Mouse (Mus musculus): ENCODE measurements at regions not wholly inside any gene's neighbourhood (a gene's known extent, or its start where the extent isn't known, plus 50 kb on each side); places are given as distances from the start of the nearest gene placed in this dataset.

GRCm38 (mm10) chr13:44085621-44086510 is 301.3 kb downstream of the Cd83 start:
- Histone ChIP-seq H3K27me3 (replicated peaks; ENCODE audit: control insufficient read depth, insufficient read depth, low read length) (no peaks in the 10 kb centered on the region), H3K9me3 (replicated peaks; ENCODE audit: control insufficient read depth, low read length) (no peaks in the 10 kb centered on the region), H3K9ac (ENCODE audit: low read length) (no peak overlapping the region), H3K4me2 (ENCODE audit: low read length) (no peak overlapping the region), H3K27ac (ENCODE audit: low read depth, low read length) (no peak overlapping the region), H3K36me3 (ENCODE audit: control insufficient read depth, insufficient read depth, low read length) (no peaks in the 10 kb centered on the region), H3K4me1 (ENCODE audit: control insufficient read depth, insufficient read depth, low read length) (no peaks in the 10 kb centered on the region), H3K4me3 (ENCODE audit: low read depth, low read length) (no peak overlapping the region)
- WGBS = 81% methylated on average over 10 of the region's 10 CpGs
- ATAC-seq (no peak), DNase-seq (ENCODE audit: low spot score) (no peak)

GRCm38 (mm10) chr13:44086801-44087200 is 302.2 kb downstream of the Cd83 start:
- Histone ChIP-seq H3K27me3 (replicated peaks; ENCODE audit: control insufficient read depth, insufficient read depth, low read length) (no peaks in the 10 kb centered on the region), H3K9me3 (replicated peaks; ENCODE audit: control insufficient read depth, low read length) (no peaks in the 10 kb centered on the region), H3K27ac (ENCODE audit: low read depth, low read length) (no peak overlapping the region), H3K4me3 (ENCODE audit: low read depth, low read length) (no peak overlapping the region), H3K4me1 (ENCODE audit: control insufficient read depth, insufficient read depth, low read length) (no peaks in the 10 kb centered on the region), H3K9ac (ENCODE audit: low read length) (no peak overlapping the region), H3K4me2 (ENCODE audit: low read length) (no peak overlapping the region), H3K36me3 (ENCODE audit: control insufficient read depth, insufficient read depth, low read length) (no peaks in the 10 kb centered on the region)
- ATAC-seq = peak; percentile 29; the same call in 1 of the 2 replicates
- DNase-seq (ENCODE audit: low spot score) = peak; percentile 69
- WGBS = 37% methylated on average over 4 of the region's 4 CpGs

- H3K36me3 ChIP-seq (ENCODE audit: control insufficient read depth, insufficient read depth, low read length) = no peaks in the 10 kb centered on the region
- 80% methylated on average over 2 of the region's 2 CpGs for WGBS
- no peaks in the 10 kb centered on the region for H3K9me3 ChIP-seq (replicated peaks; ENCODE audit: control insufficient read depth, low read length)
- H3K9ac ChIP-seq (ENCODE audit: low read length) = no peak overlapping the region
- ATAC-seq = no peak
- no peak overlapping the region for H3K27ac ChIP-seq (ENCODE audit: low read depth, low read length)
- no peaks in the 10 kb centered on the region for H3K27me3 ChIP-seq (replicated peaks; ENCODE audit: control insufficient read depth, insufficient read depth, low read length)
- H3K4me2 ChIP-seq (ENCODE audit: low read length) = no peak overlapping the region
- no peak overlapping the region for H3K4me3 ChIP-seq (ENCODE audit: low read depth, low read length)
- H3K4me1 ChIP-seq (ENCODE audit: control insufficient read depth, insufficient read depth, low read length) = peaks cover 27% of the 10 kb centered on the region
- no peak for DNase-seq (ENCODE audit: low spot score)
Observed at GRCm38 (mm10) chr13:44097141-44097540, 312.6 kb downstream of the Cd83 start.

GRCm38 (mm10) chr13:44099511-44099910 is 314.9 kb downstream of the Cd83 start:
- Histone ChIP-seq H3K27ac (ENCODE audit: low read depth, low read length) (peak overlapping the region; percentile 84), H3K27me3 (replicated peaks; ENCODE audit: control insufficient read depth, insufficient read depth, low read length) (no peaks in the 10 kb centered on the region), H3K4me1 (ENCODE audit: control insufficient read depth, insufficient read depth, low read length) (peaks cover 31% of the 10 kb centered on the region), H3K9me3 (replicated peaks; ENCODE audit: control insufficient read depth, low read length) (no peaks in the 10 kb centered on the region), H3K4me2 (ENCODE audit: low read length) (no peak overlapping the region), H3K4me3 (ENCODE audit: low read depth, low read length) (no peak overlapping the region), H3K9ac (ENCODE audit: low read length) (peak overlapping the region; percentile 38; the same call in 1 of the 2 replicates), H3K36me3 (ENCODE audit: control insufficient read depth, insufficient read depth, low read length) (no peaks in the 10 kb centered on the region)
- ATAC-seq (peak; percentile 61), DNase-seq (ENCODE audit: low spot score) (peak; percentile 77)
- 4% methylated on average over 9 of the region's 9 CpGs for WGBS

GRCm38 (mm10) chr13:44100125-44101067 is 315.8 kb downstream of the Cd83 start:
- peaks cover 31% of the 10 kb centered on the region for H3K4me1 ChIP-seq (ENCODE audit: control insufficient read depth, insufficient read depth, low read length)
- peak overlapping the region; percentile 40 for H3K9ac ChIP-seq (ENCODE audit: low read length)
- 1% methylated on average over 21 of the region's 21 CpGs for WGBS
- DNase-seq (ENCODE audit: low spot score) (peak; percentile 98), ATAC-seq (peak; percentile 95)
- no peaks in the 10 kb centered on the region for H3K36me3 ChIP-seq (ENCODE audit: control insufficient read depth, insufficient read depth, low read length)
- peak overlapping the region; percentile 84 for H3K27ac ChIP-seq (ENCODE audit: low read depth, low read length)
- 0 out of 2 replicates have a peak overlapping the region, but pooled peaks have one; percentile 0 for H3K4me3 ChIP-seq (ENCODE audit: low read depth, low read length)
- no peaks in the 10 kb centered on the region for H3K27me3 ChIP-seq (replicated peaks; ENCODE audit: control insufficient read depth, insufficient read depth, low read length)
- H3K9me3 ChIP-seq (replicated peaks; ENCODE audit: control insufficient read depth, low read length) = no peaks in the 10 kb centered on the region
- peak overlapping the region; percentile 46 for H3K4me2 ChIP-seq (ENCODE audit: low read length)

- H3K27me3 ChIP-seq (replicated peaks; ENCODE audit: control insufficient read depth, insufficient read depth, low read length) = no peaks in the 10 kb centered on the region
Observed at GRCm38 (mm10) chr13:44101161-44101560, 316.6 kb downstream of the Cd83 start.

GRCm38 (mm10) chr13:44101806-44102205 is 317.2 kb downstream of the Cd83 start:
- DNase-seq (ENCODE audit: low spot score) (no peak), ATAC-seq (no peak)
- H3K4me2 ChIP-seq (ENCODE audit: low read length) = no peak overlapping the region
- 52% methylated on average over 6 of the region's 6 CpGs for WGBS
- H3K4me1 ChIP-seq (ENCODE audit: control insufficient read depth, insufficient read depth, low read length) = peaks cover 31% of the 10 kb centered on the region
- no peaks in the 10 kb centered on the region for H3K36me3 ChIP-seq (ENCODE audit: control insufficient read depth, insufficient read depth, low read length)
- peak overlapping the region; percentile 84; the same call in 1 of the 2 replicates for H3K27ac ChIP-seq (ENCODE audit: low read depth, low read length)
- H3K4me3 ChIP-seq (ENCODE audit: low read depth, low read length) = no peak overlapping the region
- no peak overlapping the region for H3K9ac ChIP-seq (ENCODE audit: low read length)
- no peaks in the 10 kb centered on the region for H3K27me3 ChIP-seq (replicated peaks; ENCODE audit: control insufficient read depth, insufficient read depth, low read length)
- no peaks in the 10 kb centered on the region for H3K9me3 ChIP-seq (replicated peaks; ENCODE audit: control insufficient read depth, low read length)

More at GRCm38 (mm10) chr13:44101161-44101560, 316.6 kb downstream of the Cd83 start:
- peak overlapping the region; percentile 46 for H3K4me2 ChIP-seq (ENCODE audit: low read length)
- peaks cover 31% of the 10 kb centered on the region for H3K4me1 ChIP-seq (ENCODE audit: control insufficient read depth, insufficient read depth, low read length)
- ATAC-seq = peak; percentile 36
- 4% methylated on average over 6 of the region's 6 CpGs for WGBS
- H3K27ac ChIP-seq (ENCODE audit: low read depth, low read length) = peak overlapping the region; percentile 84
- H3K4me3 ChIP-seq (ENCODE audit: low read depth, low read length) = 0 out of 2 replicates have a peak overlapping the region, but pooled peaks have one; percentile 0
- DNase-seq (ENCODE audit: low spot score) = peak; percentile 36
- H3K9ac ChIP-seq (ENCODE audit: low read length) = peak overlapping the region; percentile 40
- no peaks in the 10 kb centered on the region for H3K9me3 ChIP-seq (replicated peaks; ENCODE audit: control insufficient read depth, low read length)
- H3K36me3 ChIP-seq (ENCODE audit: control insufficient read depth, insufficient read depth, low read length) = no peaks in the 10 kb centered on the region

GRCm38 (mm10) chr13:44102257-44102656 is 317.7 kb downstream of the Cd83 start:
- WGBS = 39% methylated on average over 4 of the region's 4 CpGs
- DNase-seq (ENCODE audit: low spot score) = no peak
- Histone ChIP-seq H3K4me2 (ENCODE audit: low read length) (no peak overlapping the region), H3K4me1 (ENCODE audit: control insufficient read depth, insufficient read depth, low read length) (peaks cover 31% of the 10 kb centered on the region), H3K27ac (ENCODE audit: low read depth, low read length) (peak overlapping the region; percentile 22; the same call in 1 of the 2 replicates), H3K9me3 (replicated peaks; ENCODE audit: control insufficient read depth, low read length) (no peaks in the 10 kb centered on the region), H3K36me3 (ENCODE audit: control insufficient read depth, insufficient read depth, low read length) (no peaks in the 10 kb centered on the region), H3K4me3 (ENCODE audit: low read depth, low read length) (no peak overlapping the region), H3K9ac (ENCODE audit: low read length) (no peak overlapping the region), H3K27me3 (replicated peaks; ENCODE audit: control insufficient read depth, insufficient read depth, low read length) (no peaks in the 10 kb centered on the region)
- ATAC-seq = no peak
